Mouse (Mus musculus) heart, postnatal 25 days (tissue): ENCODE data around the gene Cenpm. TPM values are rescaled to one million over a fixed set of nuclear protein-coding genes. Genes with fewer than 3 reads are reported as not detected.
A peak's percentile ranks its signal among the peaks of the same experiment; 100 is the strongest.
"Not testable (repeated sequence)": the region's sequence is repeated elsewhere in the genome, so short reads cannot be mapped to it uniquely, and the experiment has no call there.

Experiments
- DNase-seq: peaks from one replicate; pipeline ENCODE4 v3.0.0; 2022; ENCODE audit warnings: low spot score
- intact Hi-C: fragments of 180-260 bp; cut with DNase I; formaldehyde crosslinking; loops from one replicate; pipeline ENCODE4 v1.15.1; 2025
- total RNA-seq, 2 experiments: library from RNA; stranded (reverse); gene quantifications; 2 replicates each; pipeline ENCODE4 v1.2.3; 2021

The Cenpm gene
- total RNA-seq, 2 experiments from 2014 or later = 0.36 to 0.78 TPM

- no peak for DNase-seq
- intact Hi-C loops = no loop called here
Measured at GRCm38 (mm10) chr15:82247131-82247776, 2.7 kb upstream of the Cenpm start.

- not testable (repeated sequence) for DNase-seq
Measured at GRCm38 (mm10) chr15:82244805-82245161, 235 bp upstream of the Cenpm start.

GRCm38 (mm10) chr15:82243742-82244114 lies 820 bp downstream of the Cenpm start:
- no peak for DNase-seq
- intact Hi-C loops = no loop called here

More at GRCm38 (mm10) chr15:82244805-82245161, 235 bp upstream of the Cenpm start:
- intact Hi-C loops = not testable (repeated sequence)

GRCm38 (mm10) chr15:82243311-82243710 lies 1.2 kb downstream of the Cenpm start:
- DNase-seq = no peak
- intact Hi-C loops = no loop called here

GRCm38 (mm10) chr15:82236565-82236964 lies 8.0 kb downstream of the Cenpm start:
- peak; percentile 46 for DNase-seq
- intact Hi-C loops = loop anchor here (1.0 kb wide), 2 partner anchors 97 to 171 kb away; no protein-coding TSS in a partner anchor

- intact Hi-C loops = loop anchor here (1.0 kb wide), 2 partner anchors 96 to 170 kb away; no protein-coding TSS in a partner anchor
- DNase-seq = no peak
Measured at GRCm38 (mm10) chr15:82235661-82236060, 8.9 kb downstream of the Cenpm start.

- no peak for DNase-seq
- intact Hi-C loops = no loop called here
Measured at GRCm38 (mm10) chr15:82232651-82233050, 11.9 kb downstream of the Cenpm start.

GRCm38 (mm10) chr15:82231591-82232378 lies 12.8 kb downstream of the Cenpm start:
- DNase-seq = no peak
- intact Hi-C loops = no loop called here

GRCm38 (mm10) chr15:82231100-82231499 lies 13.4 kb downstream of the Cenpm start:
- intact Hi-C loops = no loop called here
- DNase-seq = no peak

- intact Hi-C loops = no loop called here
- DNase-seq = no peak
Measured at GRCm38 (mm10) chr15:82230098-82230611, 14.4 kb downstream of the Cenpm start.

- no peak for DNase-seq
- intact Hi-C loops = no loop called here
Measured at GRCm38 (mm10) chr15:82229542-82230045, 15.0 kb downstream of the Cenpm start.

- intact Hi-C loops = no loop called here
- no peak for DNase-seq
Measured at GRCm38 (mm10) chr15:82225769-82226168, 18.8 kb downstream of the Cenpm start.

- intact Hi-C loops = no loop called here
- DNase-seq = no peak
Measured at GRCm38 (mm10) chr15:82224602-82225215, 19.8 kb downstream of the Cenpm start.

- intact Hi-C loops = no loop called here
- no peak for DNase-seq
Measured at GRCm38 (mm10) chr15:82223657-82224601, 20.6 kb downstream of the Cenpm start, which contains the start of gene Tnfrsf13c. Gene Tnfrsf13c, minus strand, starts transcription at chr15:82224369.

- no peak for DNase-seq
- intact Hi-C loops = no loop called here
Measured at GRCm38 (mm10) chr15:82223251-82223650, 21.3 kb downstream of the Cenpm start.

GRCm38 (mm10) chr15:82221104-82221860 lies 23.3 kb downstream of the Cenpm start:
- intact Hi-C loops = no loop called here
- no peak for DNase-seq

- DNase-seq = no peak
- intact Hi-C loops = no loop called here
Measured at GRCm38 (mm10) chr15:82220003-82220675, 24.4 kb downstream of the Cenpm start.
